Mouse (Mus musculus) limb, embryonic 14.5 days (tissue): ENCODE results near the gene Efcab5. TPM values are rescaled to one million over a fixed set of nuclear protein-coding genes. Genes with fewer than 3 reads are reported as not detected.

ENCODE experiments used
- ATAC-seq: fragments of 200-750 bp; cut with Nextera tagmentation; 2 replicates; pipeline ENCODE4 v1.8.0; 2017; ENCODE audit warnings: low read depth, moderate number of reproducible peaks, moderate TSS enrichment; ENCODE audit not compliant: low FRiP score
- DNase-seq: peaks from one replicate; pipeline ENCODE4 v3.0.0-alpha.2; 2015; ENCODE audit warnings: low spot score
- H3K27ac ChIP-seq: fragments of 300-500 bp; sonication (generic); replicated peaks from 2 replicates; pipeline ENCODE4 v1.5.1; 2014; ENCODE audit warnings: low read depth, mild to moderate bottlenecking, low read length, moderate library complexity, mixed read lengths
- H3K27me3 ChIP-seq: fragments of 300-500 bp; sonication (generic); 2 replicates; pipeline ENCODE4 v1.6.1; 2014; ENCODE audit warnings: low read length, mixed read lengths; ENCODE audit not compliant: control insufficient read depth, insufficient read depth
- H3K36me3 ChIP-seq: fragments of 300-500 bp; sonication (generic); 2 replicates; pipeline ENCODE4 v1.6.1; 2014; ENCODE audit warnings: mild to moderate bottlenecking, low read length, moderate library complexity, mixed read lengths; ENCODE audit not compliant: control insufficient read depth, insufficient read depth
- H3K4me1 ChIP-seq: fragments of 300-500 bp; sonication (generic); 2 replicates; pipeline ENCODE4 v1.6.1; 2014; ENCODE audit warnings: antibody characterized with exemption, low read length, mixed read lengths; ENCODE audit not compliant: control insufficient read depth, insufficient read depth
- H3K4me2 ChIP-seq: fragments of 300-500 bp; sonication (generic); replicated peaks from 2 replicates; pipeline ENCODE4 v1.6.1; 2014; ENCODE audit warnings: low read depth, mild to moderate bottlenecking, low read length, moderate library complexity; ENCODE audit not compliant: severe bottlenecking
- H3K4me3 ChIP-seq: fragments of 300-500 bp; sonication (generic); replicated peaks from 2 replicates; pipeline ENCODE4 v1.5.1; 2014; ENCODE audit warnings: low read length
- H3K9ac ChIP-seq: fragments of 300-500 bp; sonication (generic); 2 replicates; pipeline ENCODE4 v1.6.1; 2014; ENCODE audit warnings: mild to moderate bottlenecking, low read depth, low read length, moderate library complexity; ENCODE audit not compliant: severe bottlenecking
- H3K9me3 ChIP-seq: fragments of 300-500 bp; sonication (generic); 2 replicates; pipeline ENCODE4 v1.6.1; 2016; ENCODE audit warnings: low read length; ENCODE audit not compliant: control insufficient read depth
- POLR2A ChIP-seq: fragments of 200-500 bp; IDR thresholded peaks from 2 replicates; pipeline ENCODE4 v1.8.0; 2012; ENCODE audit warnings: inconsistent platforms, mild to moderate bottlenecking, moderate library complexity, borderline replicate concordance; ENCODE audit not compliant: insufficient read depth, insufficient read length; ENCODE audit errors: extremely low read depth
- WGBS: fragments of 180-500 bp; shearing (Covaris S2); extraction: QIAGEN DNeasy Blood & Tissue Kit; methylation state at CpG from one replicate; pipeline ENCODE4 v1.1.7; 2014; 5-methylcytosine and 5-hydroxymethylcytosine counted together
- polyA plus RNA-seq, 2 experiments: library from polyadenylated mRNA; depleted of rRNA in 1 of 2; stranded (reverse) in 1 of 2; unstranded in 1 of 2; fragments of >200 nt; fragmentation: Nextera tagmentation in 1 of 2; extraction: Ambion mirVana in 1 of 2; gene quantifications; 2 replicates each; pipeline versions ENCODE4 v1.2.1 to v1.2.3; 2012 to 2014

Efcab5 gene
- polyA plus RNA-seq, 2 experiments, result 0.36 to 1.0 TPM

- Histone ChIP-seq H3K9ac (no peak overlapping the region), H3K4me3 (no peak overlapping the region), H3K4me2 (no peak overlapping the region), H3K27ac (no peak overlapping the region), H3K36me3 (no peaks in the 10 kb centered on the region), H3K9me3 (no peaks in the 10 kb centered on the region), H3K27me3 (no peaks in the 10 kb centered on the region), H3K4me1 (0 out of 2 replicates have a peak, but pooled peaks cover 4% of the 10 kb centered on the region)
- ATAC-seq, result no peak
- WGBS, result 70% methylated on average over 7 of the region's 7 CpGs
- no peak for TF ChIP-seq POLR2A
- no peak for DNase-seq
These were observed 91.8 kb downstream of the Efcab5 start for GRCm38 (mm10) chr11:77096991-77097390.

DNA sequence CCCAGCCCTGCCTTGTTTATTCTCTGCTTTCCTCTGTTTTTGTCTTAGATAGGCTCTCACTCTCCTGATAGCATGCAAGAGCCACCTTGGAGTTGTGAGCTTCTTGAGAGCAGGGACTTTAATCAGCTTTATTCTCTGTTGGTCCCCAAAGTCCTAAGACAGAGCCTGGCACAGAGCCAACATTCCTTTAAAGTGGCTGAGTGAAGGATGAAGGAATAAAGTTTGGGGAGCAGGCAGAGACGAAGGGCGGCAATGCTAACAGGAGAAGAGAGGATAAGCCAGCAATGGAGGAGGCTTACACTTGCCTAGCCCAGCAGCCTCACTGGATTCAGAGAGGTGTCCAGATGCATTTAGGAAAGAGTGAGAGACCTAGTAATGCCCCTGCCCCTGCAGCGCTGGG, 92.2 kb downstream of the Efcab5 start:
- H3K36me3 ChIP-seq, result no peaks in the 10 kb centered on the region
- no peak overlapping the region for H3K4me3 ChIP-seq
- TF ChIP-seq POLR2A, result no peak
- no peaks in the 10 kb centered on the region for H3K27me3 ChIP-seq
- H3K4me1 ChIP-seq, result 0 out of 2 replicates have a peak, but pooled peaks cover 4% of the 10 kb centered on the region
- no peaks in the 10 kb centered on the region for H3K9me3 ChIP-seq
- ATAC-seq (no peak), DNase-seq (no peak)
- no peak overlapping the region for H3K4me2 ChIP-seq
- 53% methylated on average over 3 of the region's 3 CpGs for WGBS
- H3K9ac ChIP-seq, result no peak overlapping the region
- H3K27ac ChIP-seq, result no peak overlapping the region

DNA sequence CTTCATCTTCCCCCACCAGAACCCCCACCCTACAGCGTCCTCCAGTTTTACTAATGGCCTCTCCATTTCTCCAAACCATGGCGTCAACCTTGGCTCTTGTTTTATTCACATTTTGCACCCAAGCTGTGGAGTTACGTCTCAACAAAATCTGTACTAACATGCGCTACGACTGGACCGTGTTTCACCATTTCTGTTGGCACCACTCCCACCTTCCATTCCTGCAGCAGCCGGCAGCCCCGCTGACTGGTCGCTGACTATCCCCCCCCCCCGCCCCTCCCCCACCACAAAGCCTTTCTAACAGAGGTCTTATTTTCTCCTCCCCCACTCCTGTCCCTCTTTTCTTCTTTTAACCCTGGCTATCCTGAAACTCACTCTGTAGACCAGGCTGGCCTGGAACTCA, 93.6 kb downstream of the Efcab5 start:
- ATAC-seq (no peak), DNase-seq (no peak)
- no peak for TF ChIP-seq POLR2A
- Histone ChIP-seq H3K4me2 (no peak overlapping the region), H3K27ac (no peak overlapping the region), H3K36me3 (no peaks in the 10 kb centered on the region), H3K9ac (no peak overlapping the region), H3K4me3 (no peak overlapping the region), H3K4me1 (0 out of 2 replicates have a peak, but pooled peaks cover 4% of the 10 kb centered on the region), H3K27me3 (no peaks in the 10 kb centered on the region), H3K9me3 (no peaks in the 10 kb centered on the region)
- WGBS, result 64% methylated on average over 10 of the region's 10 CpGs

- no peaks in the 10 kb centered on the region for H3K36me3 ChIP-seq
- no peak overlapping the region for H3K4me3 ChIP-seq
- H3K4me2 ChIP-seq, result no peak overlapping the region
- TF ChIP-seq POLR2A, result no peak
- 65% methylated on average over 8 of the region's 8 CpGs for WGBS
- 0 out of 2 replicates have a peak, but pooled peaks cover 4% of the 10 kb centered on the region for H3K4me1 ChIP-seq
- no peak overlapping the region for H3K9ac ChIP-seq
- no peak overlapping the region for H3K27ac ChIP-seq
- DNase-seq (no peak), ATAC-seq (no peak)
- H3K9me3 ChIP-seq, result no peaks in the 10 kb centered on the region
- no peaks in the 10 kb centered on the region for H3K27me3 ChIP-seq
These were observed 94.6 kb downstream of the Efcab5 start for GRCm38 (mm10) chr11:77094136-77094535.

DNA sequence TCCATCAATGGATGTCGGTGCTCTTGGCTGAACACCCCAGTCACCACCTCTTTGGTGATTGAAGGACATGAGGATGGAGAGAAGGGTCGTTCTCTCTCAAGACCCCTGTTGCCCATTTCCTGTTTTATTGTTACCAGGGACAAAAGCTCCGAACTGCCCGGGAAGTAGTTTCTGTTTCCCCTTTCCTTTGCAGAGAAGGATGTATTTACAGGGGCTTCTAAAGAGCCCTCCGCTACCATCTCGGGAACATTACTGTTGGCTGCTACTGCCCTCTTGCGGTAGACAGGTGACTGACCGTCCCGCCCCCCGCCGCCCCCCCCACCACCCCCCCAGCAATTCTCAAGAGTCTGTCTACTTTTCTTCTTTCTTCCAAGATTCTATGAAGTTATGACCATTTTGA, 95.6 kb downstream of the Efcab5 start:
- peak overlapping the region; percentile 24 for H3K4me3 ChIP-seq
- H3K4me1 ChIP-seq, result 0 out of 2 replicates have a peak, but pooled peaks cover 4% of the 10 kb centered on the region
- DNase-seq, result peak; percentile 64
- ATAC-seq, result peak; percentile 55; the same call in 1 of the 2 replicates
- no peak overlapping the region for H3K27ac ChIP-seq
- 3% methylated on average over 11 of the region's 11 CpGs for WGBS
- no peaks in the 10 kb centered on the region for H3K36me3 ChIP-seq
- no peak for TF ChIP-seq POLR2A
- no peaks in the 10 kb centered on the region for H3K9me3 ChIP-seq
- peak overlapping the region; percentile 43 for H3K4me2 ChIP-seq
- no peaks in the 10 kb centered on the region for H3K27me3 ChIP-seq
- H3K9ac ChIP-seq, result no peak overlapping the region

- no peaks in the 10 kb centered on the region for H3K36me3 ChIP-seq
- no peak for TF ChIP-seq POLR2A
- H3K9me3 ChIP-seq, result no peaks in the 10 kb centered on the region
- DNase-seq, result no peak
- no peaks in the 10 kb centered on the region for H3K27me3 ChIP-seq
- H3K9ac ChIP-seq, result no peak overlapping the region
- WGBS, result 69% methylated on average over 2 of the region's 2 CpGs
- H3K4me3 ChIP-seq, result no peak overlapping the region
- no peaks in the 10 kb centered on the region for H3K4me1 ChIP-seq
- H3K4me2 ChIP-seq, result no peak overlapping the region
- H3K27ac ChIP-seq, result no peak overlapping the region
- ATAC-seq, result no peak
These were observed 99.6 kb downstream of the Efcab5 start for GRCm38 (mm10) chr11:77089162-77089561.
